Mouse (Mus musculus) retina, adult 2 months (tissue): ENCODE results near the gene Mtfp1.

ENCODE experiments used
- DNase-seq: peaks from one replicate; pipeline ENCODE4 v3.0.0-alpha.2; 2012; ENCODE audit warnings: low read depth, low spot score

Gene Mtfp1

DNA sequence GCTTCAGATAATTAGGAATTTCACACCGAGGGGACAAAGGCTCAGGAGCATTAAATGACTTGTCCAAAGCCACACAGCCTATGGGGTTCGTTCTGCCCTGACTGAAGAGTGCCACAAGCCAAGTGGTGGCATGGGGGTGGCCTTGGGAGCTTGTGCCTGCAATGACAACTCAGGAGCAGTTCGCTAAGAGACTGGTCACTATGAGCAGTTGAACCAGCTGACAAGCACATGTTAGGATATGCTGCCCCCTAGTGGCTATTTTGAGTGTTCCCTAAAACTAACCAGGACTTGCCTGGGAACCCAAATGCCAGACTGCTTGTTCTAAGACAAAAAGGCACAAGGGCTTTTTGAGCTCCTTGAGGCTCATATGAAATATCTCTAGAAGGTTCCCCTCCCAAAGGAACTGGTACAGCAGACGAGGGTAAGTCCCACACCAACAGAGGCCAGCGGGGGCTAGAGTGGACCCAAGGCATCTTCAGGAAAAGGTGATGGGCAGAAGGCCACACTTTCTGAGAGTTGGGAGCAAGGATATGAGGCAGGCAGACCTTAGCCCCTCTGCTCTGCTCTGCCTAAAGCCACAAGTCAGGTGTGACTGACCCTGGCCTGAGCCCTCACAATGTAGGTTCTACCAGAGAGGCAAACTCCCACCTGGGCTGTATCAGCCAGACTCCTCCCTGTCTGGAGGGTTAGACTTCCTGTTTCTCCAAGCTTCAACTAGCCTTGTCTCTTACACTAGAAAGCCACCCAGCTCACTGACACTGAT, 11.7 kb downstream of the Mtfp1 start:
- DNase-seq = peak; percentile 69

DNA sequence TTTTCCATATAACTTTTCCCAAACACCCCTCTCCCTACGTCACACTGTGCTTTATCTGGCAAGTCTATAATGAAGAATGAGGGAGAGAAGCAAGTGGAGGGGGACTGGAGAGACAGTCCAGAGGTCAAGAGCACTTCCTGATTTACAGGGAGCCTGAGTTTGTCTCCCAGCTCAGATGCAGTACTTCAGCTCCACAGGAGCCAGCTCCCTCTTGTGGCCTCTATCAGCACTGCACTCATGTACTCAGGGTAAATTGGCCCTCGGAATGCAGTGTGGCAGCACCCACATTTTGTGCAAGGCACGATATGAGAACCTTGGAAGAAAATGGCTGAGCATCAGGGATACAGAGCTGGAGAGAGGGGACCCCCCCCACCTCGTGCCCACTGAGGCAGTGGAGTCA, 15.0 kb downstream of the Mtfp1 start:
- DNase-seq = peak; percentile 60

DNA sequence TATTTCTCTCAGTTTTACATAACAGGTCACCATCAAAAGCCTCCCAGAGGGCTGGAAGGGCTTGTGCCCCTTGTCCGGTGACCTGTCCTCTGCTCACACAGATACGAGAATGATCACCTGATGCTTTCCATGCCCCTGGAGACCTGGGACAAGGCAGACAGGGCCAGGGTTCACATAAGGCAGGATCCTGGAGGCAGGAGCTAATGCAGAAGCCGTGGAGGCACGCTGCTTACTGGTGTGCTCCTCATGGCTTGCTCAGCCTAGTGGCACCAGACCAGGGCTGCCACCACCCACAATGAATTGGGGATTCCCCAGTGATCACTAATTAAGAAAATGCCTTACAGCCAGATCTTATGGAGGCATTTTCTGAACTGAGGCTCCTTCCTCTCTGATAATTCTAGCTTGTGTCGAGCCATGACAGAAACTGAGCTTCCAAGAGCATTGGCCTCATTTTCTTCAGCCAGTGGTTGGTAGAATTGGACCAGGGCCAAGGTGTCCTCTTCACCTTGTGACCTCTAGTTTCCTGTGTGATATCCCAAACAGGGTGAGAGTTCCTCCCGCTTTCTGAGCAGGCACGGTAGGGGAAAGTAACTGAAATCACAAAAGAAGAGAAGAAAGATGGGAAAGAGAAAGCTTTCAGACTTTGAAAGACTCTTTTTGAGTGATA, 16.8 kb downstream of the Mtfp1 start:
- no peak for DNase-seq

DNA sequence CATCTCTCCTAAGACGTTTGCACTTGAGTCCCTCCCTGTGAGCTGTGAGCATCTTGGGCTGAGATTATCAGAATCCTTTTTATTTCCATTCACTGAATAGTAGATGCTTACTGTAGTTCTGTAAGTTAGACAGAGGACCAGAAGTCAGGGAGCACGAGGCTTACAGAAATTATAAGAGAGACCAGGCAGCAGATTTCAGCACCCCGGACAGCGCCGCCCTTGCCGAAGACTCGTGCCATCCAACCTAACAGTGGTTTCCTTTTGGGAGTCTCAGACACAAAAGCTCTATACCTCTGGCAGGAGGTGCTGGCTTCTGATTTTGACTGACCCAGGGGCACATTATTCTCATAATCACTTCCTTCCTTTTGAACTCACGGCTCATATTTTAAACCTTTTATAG, 18.6 kb downstream of the Mtfp1 start:
- no peak for DNase-seq

DNA sequence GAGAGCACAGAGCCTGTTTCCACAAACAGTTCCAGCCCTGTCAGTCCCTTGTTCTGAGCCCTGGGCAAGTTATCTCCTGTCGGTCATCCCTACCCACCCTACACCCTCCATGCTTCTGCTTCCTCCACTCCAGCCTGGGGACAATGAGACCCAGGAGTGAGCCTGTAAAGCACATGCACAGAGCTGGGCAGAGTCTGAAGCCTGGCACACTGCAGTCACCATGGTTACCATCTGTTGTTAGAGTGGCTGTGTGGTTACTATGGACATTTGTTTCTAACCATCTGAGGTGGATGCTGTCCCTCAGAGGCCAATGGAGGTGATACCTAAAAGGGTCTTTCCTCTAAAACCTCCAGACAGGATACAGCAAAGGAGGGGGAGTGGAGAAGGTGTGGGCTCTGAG, 25.6 kb downstream of the Mtfp1 start:
- no peak for DNase-seq

DNA sequence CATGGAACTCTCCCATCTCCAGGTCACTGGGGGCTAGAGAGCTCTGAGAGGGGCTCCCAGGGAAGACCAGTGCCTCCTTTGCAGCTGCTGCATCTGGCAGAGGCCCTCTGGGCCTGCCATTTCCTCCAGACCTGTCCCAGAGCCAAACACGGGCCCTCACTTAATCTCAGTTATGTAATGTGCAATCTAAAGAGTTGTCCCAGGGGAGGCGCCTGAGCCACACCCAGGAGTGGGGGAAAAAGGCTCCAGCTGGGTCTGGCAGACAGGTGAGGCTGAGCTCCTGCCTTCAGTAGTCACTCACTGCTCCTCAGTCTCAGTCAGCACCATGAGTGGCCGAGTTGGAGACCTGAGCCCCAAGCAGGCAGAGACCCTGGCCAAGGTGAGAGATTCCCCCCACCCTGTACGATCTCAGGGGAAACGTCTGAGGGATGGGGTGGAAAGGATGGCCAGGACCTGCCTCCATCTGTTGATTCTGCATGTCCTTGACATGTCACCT, 30.6 kb downstream of the Mtfp1 start, which contains the start of gene Sec14l3:
Gene Sec14l3 (plus strand): TSS at position 215 of the 496 bp plus-strand sequence.
- no peak for DNase-seq

DNA sequence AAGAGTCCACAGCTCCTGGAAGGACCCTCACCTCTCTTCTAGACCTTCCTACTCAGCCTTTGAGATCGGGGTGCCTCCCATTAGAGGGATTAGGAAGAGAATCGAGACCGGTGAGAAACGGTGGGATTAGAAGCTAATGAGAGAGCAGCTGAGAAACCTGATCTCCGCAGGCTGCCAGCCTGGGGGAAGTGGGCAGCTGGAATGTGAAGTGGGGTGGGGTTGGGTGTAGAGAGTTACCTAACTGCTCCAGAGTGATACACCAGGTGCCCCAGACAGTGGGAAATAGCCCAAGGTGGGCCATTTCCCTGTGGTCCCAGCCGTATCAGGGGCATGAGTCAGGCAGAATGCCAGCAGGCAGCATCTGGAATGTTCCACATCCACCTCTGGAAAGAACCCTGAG, 32.3 kb downstream of the Mtfp1 start:
- DNase-seq = no peak

DNA sequence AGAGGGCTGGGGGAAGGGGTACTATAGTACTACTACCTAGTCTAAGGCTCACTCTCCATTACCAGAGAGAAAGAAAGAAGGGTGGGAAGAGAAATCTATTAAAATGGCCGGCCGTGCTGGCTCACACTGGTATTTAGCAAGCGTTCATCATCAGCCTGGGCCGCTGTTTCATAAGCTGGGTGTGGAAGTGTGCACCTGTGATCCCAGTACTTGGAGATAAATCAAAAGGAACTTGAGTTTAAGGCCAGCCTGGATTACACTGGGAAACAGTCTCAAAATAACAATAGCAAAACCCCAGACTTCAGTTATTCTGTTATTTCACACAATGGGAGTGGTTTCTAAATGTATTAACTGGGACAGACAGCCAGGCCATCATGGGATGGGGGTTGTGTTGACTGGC, 32.7 kb downstream of the Mtfp1 start:
- DNase-seq = no peak

DNA sequence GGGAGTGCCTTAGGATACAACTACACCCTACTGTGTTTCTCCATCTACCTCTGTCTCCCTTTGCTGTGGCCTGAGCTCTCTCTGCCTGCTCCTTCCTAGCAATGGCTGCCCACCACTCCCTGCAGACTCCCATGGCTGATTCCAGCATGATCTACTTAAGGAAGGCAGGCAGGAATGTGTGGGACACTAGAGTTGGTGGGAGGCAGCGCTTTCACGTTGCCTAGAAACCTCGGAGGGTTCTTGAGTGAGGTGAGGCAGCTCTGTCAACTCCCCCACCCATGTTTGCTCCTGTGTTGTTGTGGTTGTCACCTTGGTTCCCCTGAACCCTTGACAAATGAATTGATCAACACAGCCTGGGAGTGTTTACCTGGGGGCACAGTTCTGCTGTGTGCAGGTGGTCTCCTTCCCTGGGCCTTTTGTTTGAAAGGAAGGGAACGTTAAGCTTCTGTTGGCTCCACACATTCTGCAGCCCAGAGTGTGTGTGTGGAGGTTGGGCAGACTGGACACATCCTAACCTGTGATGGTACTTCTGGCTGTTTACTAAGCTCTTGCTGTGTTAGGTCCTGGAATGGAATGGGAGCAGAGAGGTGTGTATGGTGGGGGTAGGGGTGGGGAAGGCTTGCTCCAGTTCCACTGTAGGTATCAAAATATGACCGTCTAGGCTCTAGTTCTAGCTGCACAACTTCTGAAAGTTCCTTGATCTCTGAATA, 34.2 kb downstream of the Mtfp1 start:
- no peak for DNase-seq

DNA sequence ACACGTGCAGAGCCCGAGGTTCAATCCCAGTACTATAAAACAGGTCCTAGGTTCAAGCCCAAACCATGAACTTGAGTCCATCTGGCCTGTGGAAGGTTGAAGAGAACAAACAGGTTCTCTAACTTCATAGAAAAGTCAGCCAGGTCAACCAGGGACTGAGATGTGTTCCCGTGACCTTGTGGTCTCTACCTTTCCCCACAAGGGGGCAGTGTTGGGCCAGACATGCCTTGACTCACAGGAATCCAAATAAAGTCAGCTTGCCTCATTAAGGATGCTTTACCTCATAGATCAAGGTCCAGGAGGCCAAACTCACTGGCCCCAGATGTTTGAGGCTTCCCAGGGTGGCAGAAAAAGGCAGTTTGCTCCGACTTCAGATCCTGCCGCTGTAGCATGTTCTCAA, 41.7 kb downstream of the Mtfp1 start:
- DNase-seq = peak; percentile 63

DNA sequence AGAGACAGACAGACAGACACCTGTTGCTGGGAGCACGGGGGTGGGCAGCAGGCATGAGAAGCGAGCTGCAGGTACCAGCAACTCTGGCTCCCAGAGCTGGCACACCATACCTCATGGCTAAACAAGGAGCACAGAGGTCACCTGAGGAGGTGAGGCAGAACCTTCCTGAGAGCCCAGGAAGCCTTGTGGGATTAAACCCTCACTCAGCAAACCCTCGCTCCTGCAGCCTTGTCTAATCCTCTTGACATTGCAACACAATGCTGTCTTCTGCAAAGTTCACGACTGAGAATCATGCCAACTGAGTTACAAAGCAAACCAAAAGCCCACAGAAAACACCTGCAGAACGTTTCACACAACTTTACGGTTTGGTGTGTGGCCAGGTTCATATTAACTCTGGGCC, 46.8 kb downstream of the Mtfp1 start:
- no peak for DNase-seq

DNA sequence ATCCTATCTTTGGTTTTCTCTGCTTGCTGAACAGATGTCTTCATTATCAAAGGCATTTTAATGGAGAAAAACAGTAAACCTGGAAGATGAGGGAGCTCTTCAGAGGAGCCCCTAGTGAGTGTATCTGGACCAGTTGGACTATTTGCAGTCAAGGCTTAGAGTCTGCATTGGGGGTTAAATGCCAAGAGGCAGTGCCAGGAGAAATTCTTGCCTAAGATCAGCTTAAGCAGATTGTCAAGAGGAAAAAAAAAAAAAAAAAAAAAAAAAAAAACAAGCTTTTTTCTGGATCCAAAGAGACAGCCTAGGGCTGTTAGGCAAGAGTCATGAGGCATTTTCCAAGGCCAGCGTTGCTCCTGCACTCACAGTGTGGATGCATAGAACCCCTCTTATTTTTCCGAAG, 47.5 kb downstream of the Mtfp1 start:
- DNase-seq = no peak

DNA sequence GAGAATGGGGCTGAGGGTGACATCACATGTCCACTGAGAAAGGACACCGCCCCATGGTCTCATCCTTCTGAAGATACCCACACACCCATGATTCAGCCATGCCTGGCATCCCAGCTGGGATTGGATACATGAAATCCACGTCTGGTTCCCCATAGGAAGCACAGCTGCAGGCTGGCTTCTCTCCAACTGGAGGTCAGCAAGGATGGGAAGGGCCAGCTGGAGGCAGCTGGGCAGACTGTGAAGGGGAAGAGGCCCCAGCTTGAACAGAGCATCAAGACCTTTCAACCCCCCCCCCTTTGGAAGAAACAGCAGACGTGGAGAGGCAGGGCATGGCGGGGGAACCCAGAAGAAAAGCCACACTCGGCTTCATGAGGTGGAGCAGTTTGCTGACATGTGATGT, 48.7 kb downstream of the Mtfp1 start:
- no peak for DNase-seq

DNA sequence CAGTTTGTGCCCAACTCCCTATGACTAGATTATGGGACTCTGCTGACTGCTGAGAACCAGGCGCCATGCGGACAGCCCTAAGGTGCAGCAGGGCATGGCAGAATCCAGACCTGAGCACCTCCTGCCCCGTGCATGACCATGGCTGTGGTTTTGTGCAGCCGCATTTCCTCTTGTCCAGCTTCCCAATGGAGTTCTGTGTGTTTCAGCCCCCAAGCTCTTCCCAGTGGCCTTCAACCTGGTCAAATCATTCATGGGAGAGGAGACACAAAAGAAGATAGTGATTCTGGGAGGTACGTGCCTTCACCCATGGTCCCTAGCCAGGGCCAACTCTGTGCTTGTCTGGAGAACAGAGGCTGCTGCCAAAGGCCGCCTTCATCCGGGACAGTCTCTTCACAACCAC, 52.2 kb downstream of the Mtfp1 start:
- DNase-seq = no peak
